16 mouse cellular contexts compared by ENCODE assay signal in the genomic region with DNA sequence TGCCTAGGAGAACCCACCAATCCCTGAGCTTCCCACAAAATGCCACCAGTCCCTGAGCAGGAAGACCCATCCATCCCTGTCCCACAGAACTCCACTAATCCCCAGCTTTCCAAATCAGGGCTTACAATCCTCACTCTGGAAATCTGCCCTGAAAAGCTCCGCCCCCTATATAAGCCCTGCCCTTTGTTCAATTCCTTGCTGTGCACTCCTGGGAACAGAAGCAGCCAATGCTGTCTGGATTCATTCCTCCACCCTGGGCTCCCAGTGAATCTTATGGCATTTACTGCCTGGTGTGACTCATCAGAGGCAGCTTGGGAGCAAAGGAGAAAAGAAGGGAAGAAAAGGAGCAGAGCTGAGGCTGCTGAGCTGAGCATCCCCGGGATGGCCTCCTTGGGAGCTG.
DNase-seq lines count a peak whose midpoint lies in the region; ATAC-seq and TF ChIP-seq lines count a peak whose summit lies in the region.
"Had no signal": no experiment of that assay in that cellular context is flagged by ENCODE, and none has a peak within 500 bp of the region (broad histone marks: within the 10 kb centered on the region; RNA-seq: fewer than 3 reads in every experiment).

No protein-coding gene starts in this region.

- no peaks in the 10 kb centered on the region for H3K27me3 ChIP-seq in forebrain, embryonic 14.5 days (replicated peaks; ENCODE audit: control insufficient read depth, insufficient read depth, low read length)
- H3K27me3 ChIP-seq in forebrain, embryonic 15.5 days, result no peaks in the 10 kb centered on the region
- H3K27me3 ChIP-seq in stomach, embryonic 16.5 days (ENCODE audit: control insufficient read depth, insufficient read depth, low read length), result no peaks in the 10 kb centered on the region
- H3K27me3 ChIP-seq: embryonic facial prominence, embryonic 12.5 days; heart, embryonic 12.5 days; neural tube, embryonic 15.5 days; stomach, embryonic 15.5 days had no signal

- intact Hi-C loops in gastrocnemius, adult 2 months (cut with DNase I), result no loop called here
- intact Hi-C loops in left cerebral cortex, postnatal 4 days (cut with DNase I), result no loop called here

- H3K36me3 ChIP-seq in forebrain, embryonic 14.5 days (ENCODE audit: control insufficient read depth, insufficient read depth, low read length), result peaks cover 60% of the 10 kb centered on the region
- H3K36me3 ChIP-seq in forebrain, embryonic 15.5 days, result peaks cover 40% of the 10 kb centered on the region
- H3K36me3 ChIP-seq in stomach, embryonic 16.5 days (ENCODE audit: control insufficient read depth, insufficient read depth, low read length), result peaks cover 29% of the 10 kb centered on the region

- peak; percentile 17 for DNase-seq in forebrain, embryonic 14.5 days (ENCODE audit: low spot score)
- DNase-seq in retina, postnatal 1 day, result peak; percentile 4
- no peak for DNase-seq in retina, embryonic 14.5 days (ENCODE audit: low spot score)
- peak; percentile 26 for DNase-seq in gastrocnemius, adult 2 months
- no peak for DNase-seq in layer of hippocampus, adult 11-12 months (ENCODE audit: low spot score)
- DNase-seq in left cerebral cortex, postnatal 4 days, result no peak
- DNase-seq: cerebellum, adult 9-10 months; kidney, adult 2 months had no signal

- H3K4me3 ChIP-seq in forebrain, embryonic 14.5 days (ENCODE audit: low read depth, low read length), result no peak overlapping the region
- H3K4me3 ChIP-seq in forebrain, embryonic 15.5 days, result no peak overlapping the region
- H3K4me3 ChIP-seq in gastrocnemius, adult 2 months, result no peak overlapping the region
- H3K4me3 ChIP-seq in stomach, embryonic 16.5 days (replicated peaks; ENCODE audit: low read length), result no peak overlapping the region
- H3K4me3 ChIP-seq: embryonic facial prominence, embryonic 12.5 days; heart, embryonic 12.5 days; neural tube, embryonic 15.5 days; stomach, embryonic 15.5 days had no signal

- H3K9me3 ChIP-seq in forebrain, embryonic 14.5 days (replicated peaks; ENCODE audit: control insufficient read depth, low read length), result no peaks in the 10 kb centered on the region
- H3K9me3 ChIP-seq in forebrain, embryonic 15.5 days, result no peaks in the 10 kb centered on the region
- no peaks in the 10 kb centered on the region for H3K9me3 ChIP-seq in stomach, embryonic 16.5 days (replicated peaks; ENCODE audit: control insufficient read depth, low read length)
- H3K9me3 ChIP-seq: embryonic facial prominence, embryonic 12.5 days; heart, embryonic 12.5 days; neural tube, embryonic 15.5 days; stomach, embryonic 15.5 days had no signal

- H3K4me1 ChIP-seq in forebrain, embryonic 14.5 days (ENCODE audit: control insufficient read depth, insufficient read depth, low read length), result no peaks in the 10 kb centered on the region
- H3K4me1 ChIP-seq in forebrain, embryonic 15.5 days, result no peaks in the 10 kb centered on the region
- no peaks in the 10 kb centered on the region for H3K4me1 ChIP-seq in stomach, embryonic 16.5 days (ENCODE audit: control insufficient read depth, insufficient read depth, low read length)
- H3K4me1 ChIP-seq: embryonic facial prominence, embryonic 12.5 days; heart, embryonic 12.5 days; neural tube, embryonic 15.5 days; stomach, embryonic 15.5 days had no signal

- no peak for TF ChIP-seq CTCF in gastrocnemius, adult 2 months (IDR thresholded peaks at IDR 0.05)

- WGBS in forebrain, embryonic 14.5 days, result 50% methylated on average over 2 of the region's 2 CpGs
- WGBS in forebrain, embryonic 15.5 days, result 54% methylated on average over 2 of the region's 2 CpGs
- 88% methylated on average over 2 of the region's 2 CpGs for WGBS in stomach, embryonic 16.5 days

- no peak overlapping the region for H3K9ac ChIP-seq in forebrain, embryonic 14.5 days (ENCODE audit: low read length)
- H3K9ac ChIP-seq in forebrain, embryonic 15.5 days (replicated peaks), result no peak overlapping the region
- H3K9ac ChIP-seq in stomach, embryonic 16.5 days (ENCODE audit: low read length), result no peak overlapping the region
- H3K9ac ChIP-seq: embryonic facial prominence, embryonic 12.5 days; heart, embryonic 12.5 days; liver, embryonic 14.5 days; neural tube, embryonic 15.5 days; stomach, embryonic 15.5 days had no signal

- ATAC-seq in forebrain, embryonic 14.5 days, result peak; percentile 23; the same call in 1 of the 2 replicates
- no peak for ATAC-seq in forebrain, embryonic 15.5 days (replicated peaks)
- 0 out of 2 replicates have a peak, but pooled peaks have one; percentile 13 for ATAC-seq in stomach, embryonic 16.5 days (ENCODE audit: insufficient read depth, low FRiP score)
- ATAC-seq: CD4-positive, CD25-positive, alpha-beta regulatory T cell, adult 4 months had no signal

- no peak overlapping the region for H3K27ac ChIP-seq in forebrain, embryonic 14.5 days (ENCODE audit: low read depth, low read length)
- H3K27ac ChIP-seq in forebrain, embryonic 15.5 days (replicated peaks), result no peak overlapping the region
- no peak overlapping the region for H3K27ac ChIP-seq in gastrocnemius, adult 2 months
- H3K27ac ChIP-seq in stomach, embryonic 16.5 days (ENCODE audit: low read length), result no peak overlapping the region
- H3K27ac ChIP-seq: embryonic facial prominence, embryonic 12.5 days; liver, embryonic 14.5 days; neural tube, embryonic 15.5 days; stomach, embryonic 15.5 days had no signal

- no peak overlapping the region for H3K4me2 ChIP-seq in forebrain, embryonic 14.5 days (ENCODE audit: low read length)
- no peak overlapping the region for H3K4me2 ChIP-seq in forebrain, embryonic 15.5 days (replicated peaks)
- no peak overlapping the region for H3K4me2 ChIP-seq in stomach, embryonic 16.5 days (ENCODE audit: low read depth, low read length)
- H3K4me2 ChIP-seq: embryonic facial prominence, embryonic 12.5 days; heart, embryonic 12.5 days; neural tube, embryonic 15.5 days; stomach, embryonic 15.5 days had no signal

Comparison
In these comparisons a context has a peak if more than half of its experiments do, and no peak if none do; other contexts are left out.
1. DNase-seq: peak in forebrain, embryonic 14.5 days (single experiment), retina, postnatal 1 day (single experiment) and gastrocnemius, adult 2 months (single experiment); none in retina, embryonic 14.5 days (single experiment), layer of hippocampus, adult 11-12 months (single experiment) and left cerebral cortex, postnatal 4 days (single experiment).